Mouse (Mus musculus) kidney, postnatal 14 days (tissue): Measurements from ENCODE around the gene Srarp.

Source experiments
- DNase-seq: peaks from one replicate; pipeline ENCODE4 v3.0.0; 2022; ENCODE audit warnings: mixed read lengths

The Srarp gene

GRCm38 (mm10) chr4:141423691-141424431, 12.0 kb downstream of the Srarp start:
- no peak for DNase-seq

DNA sequence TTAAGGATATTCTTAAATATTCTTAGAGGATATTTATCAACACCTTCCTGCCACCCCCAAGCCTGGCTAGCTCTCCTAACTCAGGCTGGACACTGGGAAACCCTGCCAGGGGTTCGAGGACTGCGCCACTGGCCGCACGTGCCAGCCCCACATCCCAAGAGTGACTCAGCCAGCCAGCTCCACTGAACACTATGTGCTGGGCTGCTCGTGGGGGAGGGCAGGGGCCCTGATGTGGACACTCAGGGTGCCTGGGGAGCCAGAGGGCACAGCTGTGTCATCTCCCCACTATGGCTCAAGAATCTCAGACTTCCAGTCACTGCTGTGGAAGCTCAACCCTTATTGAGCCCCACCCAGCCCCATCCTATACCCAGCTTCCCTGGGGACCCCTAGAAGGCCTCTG, 12.6 kb downstream of the Srarp start:
- no peak for DNase-seq

GRCm38 (mm10) chr4:141422841-141423240, 13.1 kb downstream of the Srarp start:
- DNase-seq: no peak

DNA sequence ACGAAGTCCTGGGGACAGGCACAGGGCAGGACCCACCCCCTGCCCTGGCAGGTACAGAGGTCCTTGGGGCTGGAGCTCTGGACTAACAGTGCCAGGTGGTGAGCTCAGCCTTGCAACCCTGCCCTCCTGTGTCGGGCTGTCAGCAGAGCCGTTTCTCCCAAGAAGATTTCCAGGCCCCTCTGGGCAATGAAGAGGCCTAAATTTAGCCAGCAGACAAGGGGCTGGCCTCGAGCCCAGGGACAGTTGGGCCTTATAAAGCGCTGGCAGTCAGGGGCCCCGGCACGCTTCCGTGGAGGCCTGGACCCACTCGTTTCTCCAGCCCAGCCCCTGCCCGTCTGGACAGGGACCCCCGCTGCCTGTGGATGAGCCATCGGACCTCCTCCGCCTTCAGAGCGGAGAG, 14.5 kb downstream of the Srarp start:
- no peak for DNase-seq

DNA sequence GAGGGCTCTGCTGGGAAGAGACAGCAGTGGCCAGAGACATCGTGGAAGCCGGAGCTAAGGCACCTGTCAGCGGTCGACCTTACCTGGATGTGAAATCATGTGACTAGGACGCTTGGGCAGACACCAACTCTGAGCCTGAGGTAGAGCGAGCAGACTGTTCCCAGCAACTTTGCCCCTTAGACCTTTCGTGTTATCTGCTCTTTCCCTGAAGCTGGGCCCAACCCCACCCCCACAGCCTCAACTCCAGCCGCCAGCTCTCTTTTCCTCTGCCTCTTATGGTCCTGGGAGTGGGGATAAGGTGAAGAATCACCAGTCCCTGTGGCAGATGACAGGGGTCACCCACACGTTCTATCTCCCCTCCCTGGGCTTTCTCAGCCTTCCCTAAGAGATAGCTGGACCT, 15.0 kb downstream of the Srarp start:
- DNase-seq: no peak

DNA sequence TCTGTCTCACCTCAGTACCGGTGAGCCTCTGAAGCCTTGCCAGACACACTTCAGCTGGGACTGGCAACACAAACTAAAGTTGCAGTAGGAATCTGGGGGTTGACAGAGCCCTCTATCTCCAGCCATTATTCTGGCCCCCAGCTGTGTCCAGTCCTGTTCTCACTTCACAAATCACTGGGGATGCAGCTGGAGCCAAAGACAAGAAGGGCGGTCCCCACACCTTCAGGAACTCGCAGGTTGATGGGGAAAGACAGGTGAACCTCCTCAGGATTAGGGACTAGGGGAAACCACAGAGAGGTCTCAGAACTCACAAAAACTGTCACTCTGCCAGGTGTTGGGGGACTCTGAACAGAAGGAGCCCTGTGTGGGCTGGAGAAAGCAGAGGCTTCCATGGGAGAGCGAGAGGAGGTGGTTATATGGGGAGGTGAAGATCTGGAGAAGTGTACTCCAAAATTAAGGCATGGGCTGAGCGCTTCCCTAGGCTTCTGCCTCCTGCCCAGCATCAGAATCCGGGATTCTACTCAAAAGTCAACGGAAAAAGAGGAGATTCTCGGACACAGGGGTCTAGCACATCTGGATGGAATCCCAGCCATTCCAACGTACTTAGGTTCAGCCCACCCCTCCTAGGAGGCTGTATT, 15.6 kb downstream of the Srarp start, which contains the start of gene Hspb7:
Gene Hspb7 (plus strand): TSS at position 588 of the 638 bp plus-strand sequence.
- no peak for DNase-seq

DNA sequence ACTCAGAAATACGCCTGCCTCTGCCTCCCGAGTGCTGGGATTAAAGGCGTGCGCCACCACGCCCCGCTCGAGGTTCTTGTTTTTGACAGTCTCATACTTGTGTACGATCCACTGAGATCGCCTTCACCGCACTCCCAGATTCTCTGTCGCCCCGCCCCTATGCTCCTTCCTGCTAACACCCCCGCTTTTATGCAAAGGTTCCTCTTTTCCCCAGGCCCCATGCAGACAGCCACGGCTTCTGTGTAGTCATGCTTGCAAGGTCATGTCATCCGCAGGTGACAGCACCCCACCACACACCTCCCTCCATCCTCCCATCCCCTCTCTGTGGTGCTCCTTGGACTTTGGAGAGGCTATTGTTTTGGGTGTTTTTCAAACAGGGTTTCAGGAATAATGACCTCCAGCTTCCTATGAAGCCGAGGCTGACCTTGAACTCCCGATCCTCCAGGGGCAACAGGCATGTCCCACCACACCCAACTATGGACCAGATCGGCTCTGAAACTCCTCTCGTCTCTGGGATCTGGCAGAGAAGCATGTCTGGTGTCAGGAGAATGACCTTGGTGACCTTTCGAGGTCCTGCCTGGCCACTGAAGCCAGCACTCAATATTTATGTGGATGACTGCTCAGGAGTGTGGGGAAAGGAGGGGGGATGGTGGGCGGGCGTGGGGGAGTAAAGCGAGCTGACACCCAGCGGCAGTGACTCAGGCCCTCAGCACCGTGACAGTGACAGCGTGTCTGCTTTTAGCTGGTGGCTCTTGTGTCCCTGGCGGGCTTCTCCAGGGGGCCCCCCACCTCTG, 16.3 kb downstream of the Srarp start:
- DNase-seq: peak; percentile 46

GRCm38 (mm10) chr4:141415924-141416323, 20.0 kb downstream of the Srarp start, which contains the start of gene Clcnkb:
TSS of gene Clcnkb (minus strand) at chr4:141416014.
- peak; percentile 68 for DNase-seq

- DNase-seq: no peak
Observed at GRCm38 (mm10) chr4:141411430-141411992, 24.4 kb downstream of the Srarp start.

- no peak for DNase-seq
Observed at GRCm38 (mm10) chr4:141408577-141408976, 27.3 kb downstream of the Srarp start.

- peak; percentile 72 for DNase-seq
Observed at GRCm38 (mm10) chr4:141406516-141407299, 29.2 kb downstream of the Srarp start.

DNA sequence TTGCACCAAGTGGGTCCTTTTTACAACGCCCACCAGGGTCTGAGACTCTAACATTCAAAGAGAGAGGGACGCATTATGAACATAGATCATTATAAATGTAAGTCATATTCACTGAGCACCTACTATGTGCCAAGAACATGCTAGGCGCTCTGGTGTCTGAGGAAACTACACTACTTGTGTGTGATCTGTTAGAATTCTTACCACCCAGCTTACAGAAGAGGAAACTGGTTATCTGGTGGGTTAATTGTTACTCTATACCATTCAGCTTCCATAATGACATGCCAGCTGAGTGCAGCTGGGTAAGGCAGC, 30.6 kb downstream of the Srarp start:
- DNase-seq: no peak

GRCm38 (mm10) chr4:141404518-141405313, 31.2 kb downstream of the Srarp start:
- DNase-seq: peak; percentile 91

GRCm38 (mm10) chr4:141400171-141400570, 35.7 kb downstream of the Srarp start:
- peak; percentile 60 for DNase-seq

- DNase-seq: peak; percentile 76
Observed at GRCm38 (mm10) chr4:141398545-141398944, 37.4 kb downstream of the Srarp start, which contains the start of gene Clcnka. TSS of gene Clcnka (minus strand) at chr4:141398724.

- no peak for DNase-seq
Observed at GRCm38 (mm10) chr4:141397861-141398260, 38.0 kb downstream of the Srarp start.

GRCm38 (mm10) chr4:141394751-141395150, 41.2 kb downstream of the Srarp start:
- no peak for DNase-seq

GRCm38 (mm10) chr4:141391293-141391692, 44.6 kb downstream of the Srarp start:
- DNase-seq: no peak

DNA sequence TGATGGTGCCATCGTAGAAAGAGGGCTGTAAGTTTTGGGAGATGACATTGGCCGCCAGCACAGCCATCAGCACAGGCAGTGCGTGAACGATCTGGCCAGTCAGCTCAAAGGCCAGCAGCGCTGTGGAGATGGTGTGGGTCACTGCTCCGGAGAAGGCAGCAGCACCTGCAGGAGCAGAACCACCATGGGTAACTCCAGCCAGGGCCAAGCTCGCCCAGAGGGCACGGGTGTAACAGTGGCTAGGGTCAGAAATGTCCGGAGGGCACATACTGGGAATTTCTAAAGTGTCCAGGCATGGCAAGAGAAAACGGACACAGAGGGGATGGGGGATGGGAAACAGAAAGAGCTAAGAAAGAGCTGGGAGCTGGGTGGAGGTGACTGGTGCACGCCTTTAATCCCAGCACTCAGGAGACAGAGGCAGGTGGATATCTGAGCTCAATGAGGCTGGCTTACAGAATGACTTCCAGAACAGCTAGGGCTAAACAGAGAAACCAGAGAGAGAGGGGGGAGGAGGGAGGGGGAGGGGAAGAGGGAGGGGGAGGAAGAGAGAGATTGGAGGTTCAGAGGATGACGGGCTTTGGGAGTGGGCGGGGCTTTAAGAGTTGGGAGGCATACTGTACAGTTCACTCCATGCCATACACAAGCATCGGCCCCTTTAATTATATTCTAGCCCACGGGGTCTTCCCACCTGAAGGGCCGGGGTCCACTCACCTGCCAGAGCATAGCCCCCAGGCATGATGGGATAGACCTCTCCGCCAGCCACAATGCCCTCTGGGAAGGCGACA, 46.3 kb downstream of the Srarp start:
- DNase-seq: no peak

- DNase-seq: no peak
Observed at GRCm38 (mm10) chr4:141387933-141388332, 48.0 kb downstream of the Srarp start.
